Mouse (Mus musculus) midbrain, embryonic 11.5 days (tissue): ENCODE measurements around the gene Fiz1. TPM values are rescaled to one million over a fixed set of nuclear protein-coding genes. Genes with fewer than 3 reads are reported as not detected.

Source experiments
- ATAC-seq: fragments of 200-750 bp; cut with Nextera tagmentation; 2 replicates; pipeline ENCODE4 v1.8.0; 2017; ENCODE audit warnings: moderate TSS enrichment, moderate library complexity; ENCODE audit not compliant: low FRiP score
- DNase-seq: peaks from one replicate; pipeline ENCODE4 v3.0.0; 2015; ENCODE audit warnings: low spot score; ENCODE audit errors: missing footprints
- H3K27ac ChIP-seq: fragments of 300-500 bp; sonication (generic); 2 replicates; pipeline ENCODE4 v1.5.1; 2014; ENCODE audit warnings: low read depth, low read length
- H3K27me3 ChIP-seq: fragments of 300-500 bp; sonication (generic); 2 replicates; pipeline ENCODE4 v1.6.1; 2014; ENCODE audit warnings: mild to moderate bottlenecking, low read length, moderate library complexity, mixed read lengths; ENCODE audit not compliant: control insufficient read depth, insufficient read depth
- H3K36me3 ChIP-seq: fragments of 300-500 bp; sonication (generic); 2 replicates; pipeline ENCODE4 v1.6.1; 2014; ENCODE audit warnings: mild to moderate bottlenecking, low read length, moderate library complexity, mixed read lengths; ENCODE audit not compliant: control insufficient read depth, insufficient read depth
- H3K4me1 ChIP-seq: fragments of 300-500 bp; sonication (generic); 2 replicates; pipeline ENCODE4 v1.6.1; 2014; ENCODE audit warnings: low read length; ENCODE audit not compliant: control insufficient read depth, insufficient read depth
- H3K4me2 ChIP-seq: fragments of 300-500 bp; sonication (generic); 2 replicates; pipeline ENCODE4 v1.6.1; 2014; ENCODE audit warnings: mild to moderate bottlenecking, moderate library complexity
- H3K4me3 ChIP-seq: fragments of 300-500 bp; sonication (generic); 2 replicates; pipeline ENCODE4 v1.5.1; 2014; ENCODE audit warnings: low read depth, low read length
- H3K9ac ChIP-seq: fragments of 300-500 bp; sonication (generic); 2 replicates; pipeline ENCODE4 v1.6.1; 2014; ENCODE audit warnings: low read length
- H3K9me3 ChIP-seq: fragments of 300-500 bp; sonication (generic); 2 replicates; pipeline ENCODE4 v1.6.1; 2016; ENCODE audit warnings: low read length; ENCODE audit not compliant: control insufficient read depth
- WGBS: fragments of 180-500 bp; shearing (Covaris S2); extraction: QIAGEN DNeasy Blood & Tissue Kit; methylation state at CpG from one replicate; pipeline ENCODE4 v1.1.7; 2014; 5-methylcytosine and 5-hydroxymethylcytosine counted together
- polyA plus RNA-seq: library from polyadenylated mRNA; unstranded; fragments of >200 nt; fragmentation: Nextera tagmentation; extraction: Ambion mirVana; gene quantifications from 2 replicates; pipeline ENCODE4 v1.2.1, GENCODE M21; 2014

Fiz1 gene
- 42.4 and 49.4 TPM in 2 replicates for polyA plus RNA-seq

GRCm38 (mm10) chr7:5014251-5015117, at the start of gene Fiz1, which contains the start of gene Zfp524:
TSS of gene Fiz1 (minus strand) at chr7:5014697.
TSS of gene Zfp524 (plus strand) at chr7:5014415.
- Histone ChIP-seq H3K9me3 (no peaks in the 10 kb centered on the region), H3K9ac (peak within 1 kb of the TSS; percentile 89), H3K27me3 (no peaks in the 10 kb centered on the region), H3K27ac (peak within 1 kb of the TSS; percentile 96), H3K4me2 (peak within 1 kb of the TSS; percentile 54), H3K4me1 (no peaks in the 10 kb centered on the region), H3K36me3 (peaks cover 21% of the 10 kb centered on the region), H3K4me3 (peak within 1 kb of the TSS; percentile 65)
- WGBS = under 1% methylated on average over 42 of the region's 42 CpGs
- ATAC-seq (peak; percentile 81), DNase-seq (peak; percentile 100)

- WGBS = under 1% methylated on average over 44 of the region's 51 CpGs
- peak overlapping the region; percentile 93 for H3K9ac ChIP-seq
- DNase-seq (peak; percentile 98), ATAC-seq (peak; percentile 66)
- peaks cover 22% of the 10 kb centered on the region for H3K4me1 ChIP-seq
- peak overlapping the region; percentile 80 for H3K4me3 ChIP-seq
- H3K36me3 ChIP-seq = peaks cover 8% of the 10 kb centered on the region; the same call in 1 of the 2 replicates
- H3K9me3 ChIP-seq = no peaks in the 10 kb centered on the region
- peaks cover 12% of the 10 kb centered on the region for H3K27me3 ChIP-seq
- peak overlapping the region; percentile 92 for H3K4me2 ChIP-seq
- H3K27ac ChIP-seq = peak overlapping the region; percentile 99
Observed at GRCm38 (mm10) chr7:5062360-5063001, 48.0 kb upstream of the Fiz1 start.

GRCm38 (mm10) chr7:5061774-5062359, 47.4 kb upstream of the Fiz1 start, which contains the start of gene U2af2:
TSS of gene U2af2 (plus strand) at chr7:5062143.
- Histone ChIP-seq H3K27ac (peak within 1 kb of the TSS; percentile 99), H3K9ac (peak within 1 kb of the TSS; percentile 93), H3K36me3 (peaks cover 8% of the 10 kb centered on the region; the same call in 1 of the 2 replicates), H3K4me2 (peak within 1 kb of the TSS; percentile 92), H3K4me1 (peaks cover 25% of the 10 kb centered on the region), H3K27me3 (peaks cover 19% of the 10 kb centered on the region), H3K4me3 (peak within 1 kb of the TSS; percentile 80), H3K9me3 (no peaks in the 10 kb centered on the region)
- DNase-seq (no peak), ATAC-seq (peak; percentile 83)
- WGBS = under 1% methylated on average over 56 of the region's 65 CpGs

- DNase-seq (peak; percentile 100), ATAC-seq (peak; percentile 87)
- peak overlapping the region; percentile 99 for H3K27ac ChIP-seq
- WGBS = under 1% methylated on average over 60 of the region's 60 CpGs
- H3K9me3 ChIP-seq = no peaks in the 10 kb centered on the region
- peaks cover 2% of the 10 kb centered on the region; the same call in 1 of the 2 replicates for H3K36me3 ChIP-seq
- peak overlapping the region; percentile 92 for H3K4me2 ChIP-seq
- peaks cover 26% of the 10 kb centered on the region for H3K27me3 ChIP-seq
- peak overlapping the region; percentile 80 for H3K4me3 ChIP-seq
- peaks cover 28% of the 10 kb centered on the region for H3K4me1 ChIP-seq
- H3K9ac ChIP-seq = peak overlapping the region; percentile 93
Observed at GRCm38 (mm10) chr7:5060944-5061773, 46.7 kb upstream of the Fiz1 start.

GRCm38 (mm10) chr7:5060239-5060731, 45.8 kb upstream of the Fiz1 start:
- Histone ChIP-seq H3K4me1 (peaks cover 28% of the 10 kb centered on the region), H3K4me3 (peak overlapping the region; percentile 80), H3K36me3 (no peaks in the 10 kb centered on the region), H3K9ac (peak overlapping the region; percentile 93), H3K27ac (peak overlapping the region; percentile 99), H3K4me2 (peak overlapping the region; percentile 92), H3K27me3 (peaks cover 34% of the 10 kb centered on the region), H3K9me3 (no peaks in the 10 kb centered on the region)
- peak; percentile 94 for DNase-seq
- ATAC-seq = peak; percentile 2; the same call in 1 of the 2 replicates
- WGBS = 4% methylated on average over 27 of the region's 27 CpGs

GRCm38 (mm10) chr7:5059421-5059820, 44.9 kb upstream of the Fiz1 start:
- Histone ChIP-seq H3K27me3 (peaks cover 43% of the 10 kb centered on the region), H3K4me3 (no peak overlapping the region), H3K9me3 (no peaks in the 10 kb centered on the region), H3K4me2 (no peak overlapping the region), H3K36me3 (no peaks in the 10 kb centered on the region), H3K4me1 (peaks cover 27% of the 10 kb centered on the region), H3K27ac (no peak overlapping the region), H3K9ac (no peak overlapping the region)
- ATAC-seq (no peak), DNase-seq (no peak)
- 93% methylated on average over 12 of the region's 12 CpGs for WGBS

- Histone ChIP-seq H3K4me3 (no peak overlapping the region), H3K27ac (no peak overlapping the region), H3K27me3 (peaks cover 51% of the 10 kb centered on the region), H3K36me3 (no peaks in the 10 kb centered on the region), H3K4me2 (no peak overlapping the region), H3K9ac (no peak overlapping the region), H3K4me1 (peaks cover 22% of the 10 kb centered on the region), H3K9me3 (no peaks in the 10 kb centered on the region)
- DNase-seq = no peak
- WGBS = 84% methylated on average over 1 of the region's 1 CpGs
- no peak for ATAC-seq
Observed at GRCm38 (mm10) chr7:5058631-5059030, 44.1 kb upstream of the Fiz1 start.

- DNase-seq = no peak
Observed at GRCm38 (mm10) chr7:5057804-5058203, 43.3 kb upstream of the Fiz1 start.

More at GRCm38 (mm10) chr7:5057804-5058203, 43.3 kb upstream of the Fiz1 start:
- Histone ChIP-seq H3K4me3 (no peak overlapping the region), H3K27ac (no peak overlapping the region), H3K9me3 (no peaks in the 10 kb centered on the region), H3K27me3 (peaks cover 59% of the 10 kb centered on the region), H3K4me1 (peaks cover 24% of the 10 kb centered on the region), H3K36me3 (no peaks in the 10 kb centered on the region), H3K9ac (no peak overlapping the region), H3K4me2 (no peak overlapping the region; the same call in 1 of the 2 replicates)
- ATAC-seq = no peak
- WGBS = 27% methylated on average over 11 of the region's 11 CpGs
